Mouse (Mus musculus): ENCODE measurements around the gene Cnksr1.

DNA sequence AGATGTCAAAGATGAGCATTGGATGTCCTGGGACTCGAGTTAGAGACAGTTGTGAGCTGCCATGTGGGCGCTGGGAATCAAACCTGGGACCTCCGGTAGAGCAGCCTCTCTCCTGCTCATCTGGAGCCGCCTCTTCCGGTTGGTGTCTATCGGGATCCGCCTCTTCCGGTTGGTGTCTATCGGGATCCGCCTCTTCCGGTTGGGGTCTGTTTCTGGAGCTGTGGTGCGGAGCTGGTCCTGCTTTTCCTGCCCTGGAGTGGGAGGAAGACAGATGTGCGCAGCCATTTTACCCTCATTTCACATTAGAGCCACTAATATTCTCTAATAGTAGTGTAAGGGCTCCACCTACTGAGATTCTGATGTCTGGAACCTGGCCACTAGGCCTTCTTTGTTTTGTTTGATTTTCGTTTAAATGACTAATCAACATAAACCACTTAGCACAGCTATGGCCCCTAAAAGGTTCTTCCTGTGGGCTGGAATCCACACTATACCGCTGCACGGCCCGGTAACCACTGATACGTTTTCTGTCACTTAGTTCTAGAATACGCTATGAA is 30.0 kb upstream of the Cnksr1 start:
- TF ChIP-seq CTCF (IDR thresholded peaks at IDR 0.05; ENCODE audit: low read depth) (no peak), EP300 (IDR thresholded peaks at IDR 0.05; ENCODE audit: low read depth) (no peak)

Measured in heart, postnatal 0 days (tissue).